Mouse (Mus musculus): ENCODE measurements around the gene Gm21874. TPM values are rescaled to one million over a fixed set of nuclear protein-coding genes. Genes with fewer than 3 reads are reported as not detected.
"Not testable (repeated sequence)": the region's sequence is repeated elsewhere in the genome, so short reads cannot be mapped to it uniquely, and the experiment has no call there.

The Gm21874 gene
- not detected in 2 replicates for polyA plus RNA-seq (2012; rRNA removed)

- H3K27ac ChIP-seq (ENCODE audit: insufficient read depth, low read depth, low read length); H3K4me1 ChIP-seq (ENCODE audit: control insufficient read depth, insufficient read depth, insufficient read length, low read length); H3K36me3 ChIP-seq (ENCODE audit: control insufficient read depth, insufficient read depth, low read length); H3K27me3 ChIP-seq (ENCODE audit: control insufficient read depth, insufficient read depth, low read length); H3K4me3 ChIP-seq (ENCODE audit: low read depth, low read length): not testable (repeated sequence)
These were observed at the start of gene Gm21874 for GRCm38 (mm10) chrY:9416048-9416447. TSS of gene Gm21874 (minus strand) at chrY:9416148.

Other genes with a start within 250 kb of the Gm21874 start
- not detected in 2 replicates for gene Gm21721, start 214.0 kb downstream of the Gm21874 start, polyA plus RNA-seq (2012; rRNA removed)
- not detected in 2 replicates for gene Gm21812, start 69.0 kb downstream of the Gm21874 start, polyA plus RNA-seq (2012; rRNA removed)